ENCODE assay signal across 8 mouse cellular contexts in the genomic region with DNA sequence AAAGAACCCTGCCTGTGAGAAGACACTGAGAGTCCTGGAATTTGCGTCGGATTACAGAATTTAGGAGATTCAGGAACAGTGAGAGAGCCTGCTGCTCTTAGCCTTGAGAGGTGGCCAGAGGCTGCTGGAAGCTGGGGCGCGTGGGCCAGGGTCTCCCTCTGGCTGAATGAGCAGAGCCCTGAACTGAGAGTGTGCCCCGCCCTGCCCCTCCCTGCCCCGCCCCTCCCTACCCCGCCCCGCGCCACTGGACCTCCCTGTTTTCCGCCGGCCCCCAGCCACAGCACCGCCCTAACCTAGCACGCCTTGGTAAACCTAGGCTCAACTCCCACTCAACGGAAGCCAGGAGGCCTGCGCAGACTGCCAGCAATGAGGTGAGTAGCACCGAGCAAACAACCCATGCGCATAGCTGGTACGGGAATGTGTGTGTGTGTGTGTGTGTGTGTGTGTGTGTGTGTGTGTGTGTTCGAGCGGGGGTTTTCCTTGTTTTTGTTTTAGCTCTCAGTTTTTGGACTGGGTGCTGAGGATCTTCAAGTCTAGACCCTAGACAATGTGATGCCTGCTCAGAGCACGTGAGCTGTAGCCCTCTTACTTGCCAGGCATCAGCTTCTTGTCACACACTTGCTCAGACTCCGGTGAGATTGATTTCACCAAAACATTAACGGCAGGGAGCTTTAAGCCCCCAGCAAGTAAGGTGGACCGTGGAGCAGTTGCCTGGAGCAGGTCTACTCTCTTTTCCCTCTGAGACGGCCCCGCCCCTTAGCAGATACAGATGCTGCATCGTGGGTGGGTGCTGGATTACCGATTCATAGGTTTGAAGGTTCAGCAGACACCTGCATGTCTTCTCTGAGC. TPM values are rescaled to one million over a fixed set of nuclear protein-coding genes. Genes with fewer than 3 reads are reported as not detected.
DNase-seq lines count a peak whose midpoint lies in the region; ATAC-seq and TF ChIP-seq lines count a peak whose summit lies in the region.

Gene Slc9b2 (plus strand): TSS at position 290 of the 849 bp plus-strand sequence.

- H3K36me3 ChIP-seq in embryonic facial prominence, embryonic 13.5 days, result no peaks in the 10 kb centered on the region
- H3K36me3 ChIP-seq in liver, postnatal 0 days (replicated peaks; ENCODE audit: insufficient read depth, low read length), result no peaks in the 10 kb centered on the region
- no peaks in the 10 kb centered on the region for H3K36me3 ChIP-seq in neural tube, embryonic 12.5 days

- H3K4me3 ChIP-seq in embryonic facial prominence, embryonic 13.5 days, result peak within 1 kb of the TSS; percentile 38
- H3K4me3 ChIP-seq in liver, postnatal 0 days (ENCODE audit: low read depth, low read length), result peak within 1 kb of the TSS; percentile 35
- peak within 1 kb of the TSS; percentile 32 for H3K4me3 ChIP-seq in neural tube, embryonic 12.5 days

- no peak for TF ChIP-seq EP300 in liver, postnatal 0 days (IDR thresholded peaks at IDR 0.05; ENCODE audit: low read depth)

- peak; percentile 68 for ATAC-seq in embryonic facial prominence, embryonic 13.5 days (ENCODE audit: insufficient number of reproducible peaks, insufficient read depth, low FRiP score, low TSS enrichment, low read depth)
- peak; percentile 95 for ATAC-seq in liver, postnatal 0 days
- ATAC-seq in neural tube, embryonic 12.5 days (ENCODE audit: low FRiP score, low read depth), result peak; percentile 68
- no peak for ATAC-seq in erythroblast, adult 5-6 weeks (replicated peaks; ENCODE audit: low FRiP score, poor library complexity, severe bottlenecking)

- intact Hi-C loops in gastrocnemius, postnatal 14 days (cut with DNase I; ENCODE audit: low total_unique reads), result no loop called here

- H3K27ac ChIP-seq in embryonic facial prominence, embryonic 13.5 days, result no peak within 1 kb of the TSS
- no peak within 1 kb of the TSS for H3K27ac ChIP-seq in liver, postnatal 0 days (ENCODE audit: low read depth)
- H3K27ac ChIP-seq in neural tube, embryonic 12.5 days, result no peak within 1 kb of the TSS

- peak; percentile 14 for DNase-seq in gastrocnemius, postnatal 14 days
- no peak for DNase-seq in gastrocnemius, adult 8-10 months (ENCODE audit: low spot score in 2 of 2)
- DNase-seq in ES-CJ7 (ENCODE audit: low read depth, low spot score), result peak; percentile 59
- peak; percentile 86 for DNase-seq in induced T-regulatory cell, adult 2 months (ENCODE audit: low read depth)
- DNase-seq in liver, postnatal 0 days, result peak; percentile 55

- H3K9ac ChIP-seq in embryonic facial prominence, embryonic 13.5 days, result peak within 1 kb of the TSS; percentile 46; the same call in 1 of the 2 replicates
- H3K9ac ChIP-seq in liver, postnatal 0 days (replicated peaks), result no peak within 1 kb of the TSS
- 0 out of 2 replicates have a peak within 1 kb of the TSS, but pooled peaks have one; percentile 33 for H3K9ac ChIP-seq in neural tube, embryonic 12.5 days

- 0 out of 2 replicates have a peak, but pooled peaks cover 3% of the 10 kb centered on the region for H3K9me3 ChIP-seq in embryonic facial prominence, embryonic 13.5 days
- H3K9me3 ChIP-seq in liver, postnatal 0 days (ENCODE audit: low read length), result no peaks in the 10 kb centered on the region
- no peaks in the 10 kb centered on the region for H3K9me3 ChIP-seq in neural tube, embryonic 12.5 days

- TF ChIP-seq CTCF in liver, postnatal 0 days (IDR thresholded peaks at IDR 0.05; ENCODE audit: low read depth), result no peak

- H3K4me1 ChIP-seq in embryonic facial prominence, embryonic 13.5 days, result peaks cover 13% of the 10 kb centered on the region; the same call in 1 of the 2 replicates
- peaks cover 7% of the 10 kb centered on the region for H3K4me1 ChIP-seq in liver, postnatal 0 days (ENCODE audit: insufficient read depth)
- H3K4me1 ChIP-seq in neural tube, embryonic 12.5 days, result peaks cover 8% of the 10 kb centered on the region; the same call in 1 of the 2 replicates

- H3K4me2 ChIP-seq in embryonic facial prominence, embryonic 13.5 days, result peak within 1 kb of the TSS; percentile 71
- H3K4me2 ChIP-seq in liver, postnatal 0 days (ENCODE audit: low read depth, low read length), result peak within 1 kb of the TSS; percentile 72
- peak within 1 kb of the TSS; percentile 75 for H3K4me2 ChIP-seq in neural tube, embryonic 12.5 days (replicated peaks)

- 8% methylated on average over 23 of the region's 28 CpGs for WGBS in embryonic facial prominence, embryonic 13.5 days
- WGBS in liver, postnatal 0 days (ENCODE audit: insufficient replicate concordance), result 11% methylated on average over 25 of the region's 28 CpGs
- WGBS in neural tube, embryonic 12.5 days, result 15% methylated on average over 28 of the region's 28 CpGs

- H3K27me3 ChIP-seq in embryonic facial prominence, embryonic 13.5 days, result peaks cover 21% of the 10 kb centered on the region
- H3K27me3 ChIP-seq in liver, postnatal 0 days (ENCODE audit: insufficient read depth, low read length), result 0 out of 2 replicates have a peak, but pooled peaks cover 3% of the 10 kb centered on the region
- no peaks in the 10 kb centered on the region for H3K27me3 ChIP-seq in neural tube, embryonic 12.5 days (replicated peaks)

RNA-seq across cellular contexts. Expression of gene Slc9b2, which starts in this region (rescaled TPM):
- total RNA-seq in gastrocnemius, postnatal 14 days (2021), result under 1 TPM; 0.29 to 0.33 TPM
- under 1 TPM in 2 of 4 experiments, not detected in 2; 0.22 to 0.25 TPM for total RNA-seq in gastrocnemius, adult 8-10 months (2022)
- polyA plus RNA-seq in embryonic facial prominence, embryonic 13.5 days (2015; fragmentation: Nextera tagmentation; extraction: Ambion mirVana), result 3.4 and 4.6 TPM in 2 replicates
- polyA plus RNA-seq in liver, postnatal 0 days (2015; fragmentation: Nextera tagmentation; extraction: Ambion mirVana), result 0.11 TPM in 1 of 2 replicates, not detected in the other
- polyA plus RNA-seq in neural tube, embryonic 12.5 days (2016; fragmentation: Nextera tagmentation; extraction: Ambion mirVana), result 0.88 and 1.3 TPM in 2 replicates
- total RNA-seq in erythroblast, adult 5-6 weeks (2015; ENCODE audit: low replicate concordance), result not detected in 2 replicates
- total RNA-seq in erythroblast, adult 5-6 weeks (2017; ENCODE audit: low replicate concordance), result not detected in 2 replicates

Comparison
In these comparisons a context has a peak if more than half of its experiments do, and no peak if none do; other contexts are left out.
1. Peak in DNase-seq in gastrocnemius, postnatal 14 days; RNA of the gene not detected or under 1 TPM.
2. Peak in DNase-seq, ATAC-seq, H3K4me3 ChIP-seq and H3K4me2 ChIP-seq in liver, postnatal 0 days; RNA of the gene not detected or under 1 TPM.
3. DNase-seq: peak in ES-CJ7 (single experiment) and induced T-regulatory cell, adult 2 months (single experiment); none in gastrocnemius, adult 8-10 months (0 of 2).
4. Peak in every context shown above with its lines, with median percentiles within 50 percentile points of each other: H3K4me2 ChIP-seq and H3K4me3 ChIP-seq.